ENCODE assay signal across 28 mouse cellular contexts in the genomic region with DNA sequence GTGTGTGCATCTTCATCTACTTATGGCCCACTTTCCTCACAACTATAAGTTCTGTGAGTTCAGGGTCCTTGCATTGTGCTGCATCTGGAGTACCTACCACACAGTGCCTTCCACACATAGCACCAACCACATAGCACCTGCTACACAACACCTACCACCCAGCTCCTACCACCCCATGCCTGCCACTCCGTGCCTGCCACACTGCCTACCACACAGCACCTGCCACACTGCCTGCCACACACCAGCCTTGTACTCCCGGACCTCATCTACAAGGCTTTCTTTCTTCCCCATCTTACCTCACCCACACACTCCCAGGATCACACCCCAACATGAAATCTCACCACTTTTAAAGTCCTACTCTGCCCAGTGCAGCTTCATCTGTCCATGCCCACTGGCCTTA. TPM values are rescaled to one million over a fixed set of nuclear protein-coding genes. Genes with fewer than 3 reads are reported as not detected.
"Had no signal": no experiment of that assay in that cellular context is flagged by ENCODE, and none has a peak within 500 bp of the region (broad histone marks: within the 10 kb centered on the region; RNA-seq: fewer than 3 reads in every experiment).

No protein-coding gene starts in this region.

- DNase-seq: gastrocnemius, postnatal 14 days; gastrocnemius, postnatal 36 days; heart, adult 11 months; heart, adult 2 months; heart, postnatal 14 days; heart, postnatal 36 days; kidney, adult 11 months; kidney, adult 2 months; kidney, adult 9 months; kidney, postnatal 14 days; kidney, postnatal 36 days; layer of hippocampus, adult 9-11 months; liver; liver, embryonic 13.5 days had no signal

- ATAC-seq: hindbrain, postnatal 0 days; intestine, embryonic 16.5 days had no signal

- H3K4me3 ChIP-seq: heart, adult 2 months; heart, embryonic 13.5 days; heart, embryonic 15.5 days; hindbrain, embryonic 13.5 days; hindbrain, embryonic 15.5 days; kidney, embryonic 15.5 days; left cerebral cortex, adult 2 months; limb, embryonic 10.5 days; limb, embryonic 12.5 days; liver, embryonic 13.5 days had no signal

- H3K4me1 ChIP-seq: hindbrain, embryonic 13.5 days; hindbrain, embryonic 15.5 days; limb, embryonic 12.5 days; liver, embryonic 13.5 days had no signal

- H3K27ac ChIP-seq: heart, adult 2 months; heart, embryonic 13.5 days; heart, embryonic 15.5 days; hindbrain, embryonic 13.5 days; hindbrain, embryonic 15.5 days; hindbrain, postnatal 0 days; kidney, embryonic 15.5 days; kidney, postnatal 0 days; limb, embryonic 10.5 days; limb, embryonic 12.5 days; liver, embryonic 13.5 days had no signal

RNA-seq across cellular contexts. Expression of gene Hhatl, which starts 5.9 kb away (rescaled TPM):
- total RNA-seq: hematopoietic stem cell, adult 5-6 weeks had no signal
- polyA plus RNA-seq: hindbrain, embryonic 11.5 days; hindbrain, embryonic 13.5 days; limb, embryonic 10.5 days; liver, embryonic 11.5 days had no signal

RNA-seq across cellular contexts. Expression of gene Klhl40, which starts 9.0 kb away (rescaled TPM):
- total RNA-seq: hematopoietic stem cell, adult 5-6 weeks had no signal
- polyA plus RNA-seq: kidney, postnatal 0 days; liver, embryonic 11.5 days had no signal

RNA-seq across cellular contexts. Expression of gene Ccdc13, which starts 52.9 kb away (rescaled TPM):
- total RNA-seq: heart, adult 2 months; heart, postnatal 36 days had no signal
- polyA plus RNA-seq: heart, embryonic 13.5 days; heart, embryonic 15.5 days; liver, embryonic 13.5 days had no signal
